Mouse (Mus musculus): Measurements from ENCODE around the gene Olfr1124.

DNA sequence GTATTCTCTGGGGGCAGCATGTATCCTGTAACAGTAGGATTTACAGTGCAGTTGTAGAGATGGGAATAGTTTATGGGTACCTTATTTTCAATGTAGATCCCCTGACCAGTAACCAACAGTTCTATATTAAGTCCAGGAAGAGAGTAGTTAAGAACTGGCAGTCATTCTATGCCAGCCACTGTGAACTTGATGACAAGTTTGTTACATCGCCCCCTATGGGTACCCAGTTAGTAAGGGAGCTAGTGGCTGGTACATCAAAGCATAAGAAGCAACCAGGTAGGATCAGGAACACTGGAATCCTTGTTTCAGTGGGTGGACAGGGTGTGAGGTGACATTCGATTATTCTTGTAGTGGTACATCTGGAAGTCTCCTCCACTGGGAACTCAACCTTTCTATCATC is 52.2 kb downstream of the Olfr1124 start:
- no peak for TF ChIP-seq CTCF (IDR thresholded peaks at IDR 0.05)
- TF ChIP-seq EP300 (IDR thresholded peaks at IDR 0.05): no peak

All from lung, postnatal 0 days (tissue).